Mouse (Mus musculus) gastrocnemius, postnatal 36 days (tissue): ENCODE results near the gene Hist1h1a. TPM values are rescaled to one million over a fixed set of nuclear protein-coding genes. Genes with fewer than 3 reads are reported as not detected.
"Not testable (repeated sequence)": the region's sequence is repeated elsewhere in the genome, so short reads cannot be mapped to it uniquely, and the experiment has no call there.

Experiments
- DNase-seq, 2 experiments: peaks; one replicate each; pipeline ENCODE4 v3.0.0; 2022
- intact Hi-C: fragments of 180-260 bp; cut with DNase I; formaldehyde crosslinking; loops from one replicate; pipeline ENCODE4 v1.15.1; 2025
- total RNA-seq, 2 experiments: library from RNA; stranded (reverse); gene quantifications; 2 replicates each; pipeline ENCODE4 v1.2.3; 2021

Gene Hist1h1a
- total RNA-seq, 2 experiments from 2014 or later: 5.6 to 7.4 TPM

DNA sequence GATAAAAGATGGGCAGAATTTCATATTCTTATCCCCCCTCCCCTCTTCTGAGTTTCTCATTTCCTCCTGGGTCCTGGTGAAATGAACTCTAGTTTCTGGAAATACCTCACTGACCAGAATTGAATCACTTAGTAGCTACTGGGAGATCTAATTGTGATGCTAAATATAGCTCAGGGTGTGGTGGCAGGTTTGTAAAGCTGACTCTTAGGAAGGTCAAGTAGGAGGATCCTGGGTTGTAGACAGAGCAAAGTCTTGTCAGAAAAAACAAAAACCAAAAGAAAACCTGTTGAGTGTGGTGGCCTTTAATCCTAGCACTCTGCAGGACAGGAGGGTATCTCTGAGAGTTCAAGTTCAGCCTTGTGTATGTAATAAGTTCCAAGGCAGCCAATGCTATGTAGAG, 21.5 kb upstream of the Hist1h1a start:
- intact Hi-C loops: no loop called here
- no peak for DNase-seq

- intact Hi-C loops: no loop called here
- no peak for DNase-seq
These were observed 20.3 kb upstream of the Hist1h1a start for GRCm38 (mm10) chr13:23743215-23743614.

- intact Hi-C loops: no loop called here
- DNase-seq: no peak
These were observed 19.5 kb upstream of the Hist1h1a start for GRCm38 (mm10) chr13:23743963-23744362.

DNA sequence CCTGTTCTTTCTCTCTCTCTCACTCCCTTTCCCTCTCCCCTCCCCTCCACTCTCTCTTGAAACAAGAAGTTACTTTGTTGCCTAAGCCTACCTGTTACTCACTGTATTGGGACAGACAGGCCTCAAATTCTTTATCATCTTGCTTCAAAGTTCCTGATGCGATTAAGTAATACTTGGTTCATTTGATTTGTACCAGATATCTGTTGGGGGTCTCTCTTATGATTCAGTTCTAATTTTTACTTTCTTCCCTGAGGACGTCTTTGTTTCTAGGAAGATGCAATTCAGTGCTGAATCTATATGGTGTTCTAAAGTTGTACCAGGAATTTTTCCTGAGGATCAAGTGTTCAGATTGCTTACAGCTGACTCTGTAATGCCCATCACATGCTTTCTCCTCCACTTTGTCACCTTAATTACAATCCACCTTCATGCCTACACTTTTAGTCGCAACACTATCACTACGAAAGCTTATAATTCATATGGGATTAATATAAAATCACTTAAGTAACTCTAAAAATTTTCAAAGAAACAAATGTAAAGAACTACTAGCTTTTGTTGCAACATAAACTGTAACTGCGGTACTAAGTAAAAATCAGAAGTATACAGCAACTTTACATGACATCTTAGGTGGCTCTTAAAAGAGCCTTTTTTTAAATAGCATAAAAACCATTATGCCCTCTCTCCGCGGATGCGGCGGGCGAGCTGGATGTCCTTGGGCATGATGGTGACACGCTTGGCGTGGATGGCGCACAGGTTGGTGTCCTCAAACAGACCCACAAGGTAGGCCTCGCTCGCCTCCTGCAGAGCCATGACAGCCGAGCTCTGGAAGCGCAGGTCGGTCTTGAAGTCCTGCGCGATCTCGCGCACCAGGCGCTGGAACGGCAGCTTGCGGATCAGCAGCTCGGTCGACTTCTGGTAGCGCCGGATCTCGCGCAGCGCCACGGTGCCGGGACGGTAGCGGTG, 18.8 kb upstream of the Hist1h1a start:
- no peak for DNase-seq
- intact Hi-C loops: loop anchor here (5.0 kb wide), 1 partner anchor 162 kb away; the partner anchor contains the start of gene Hist1h4d

GRCm38 (mm10) chr13:23745381-23746161, 17.9 kb upstream of the Hist1h1a start, which contains the start of gene Hist1h3c:
Gene Hist1h3c (minus strand): TSS chr13:23745602.
- intact Hi-C loops: loop anchor here (5.0 kb wide), 1 partner anchor 163 kb away; the partner anchor contains the start of gene Hist1h4d
- peak; percentile 69 to 75 for DNase-seq

DNA sequence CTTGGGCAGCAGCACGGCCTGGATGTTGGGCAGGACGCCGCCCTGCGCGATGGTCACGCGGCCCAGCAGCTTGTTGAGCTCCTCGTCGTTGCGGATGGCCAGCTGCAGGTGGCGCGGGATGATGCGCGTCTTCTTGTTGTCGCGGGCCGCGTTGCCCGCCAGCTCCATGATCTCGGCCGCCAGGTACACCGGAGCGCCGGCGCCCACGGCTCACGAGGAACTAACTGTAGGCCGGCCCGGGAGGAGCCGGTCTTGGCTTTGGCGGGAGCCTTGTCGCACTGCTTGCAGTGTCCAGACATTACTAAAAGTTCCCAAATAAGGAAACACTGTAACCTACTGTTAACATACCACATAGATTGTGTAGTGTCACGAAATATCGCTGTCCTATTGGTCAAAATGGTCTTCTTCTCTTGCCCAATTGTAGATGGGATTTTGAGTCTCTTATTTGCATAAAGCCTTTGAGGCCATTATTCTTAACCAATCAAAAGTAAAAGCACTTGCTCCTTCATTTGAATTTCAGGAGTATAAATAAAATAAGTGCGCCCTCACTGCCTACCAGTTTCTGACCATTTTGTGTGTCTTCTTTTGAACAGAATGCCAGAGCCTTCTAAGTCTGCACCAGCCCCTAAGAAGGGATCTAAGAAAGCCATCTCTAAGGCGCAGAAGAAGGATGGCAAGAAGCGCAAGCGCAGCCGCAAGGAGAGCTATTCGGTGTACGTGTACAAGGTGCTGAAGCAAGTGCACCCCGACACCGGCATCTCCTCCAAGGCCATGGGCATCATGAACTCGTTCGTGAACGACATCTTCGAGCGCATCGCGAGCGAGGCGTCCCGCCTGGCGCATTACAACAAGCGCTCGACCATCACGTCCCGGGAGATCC, 17.0 kb upstream of the Hist1h1a start, which contains the start of gene Hist1h2bb:
Hist1h2bb (plus strand) TSS at position 534 of the 880 bp plus-strand sequence.
- peak in 1 of 2 experiments; percentile 71 for DNase-seq
- intact Hi-C loops: loop anchor here (5.0 kb wide), 1 partner anchor 164 kb away; the partner anchor contains the start of gene Hist1h4d

- no peak for DNase-seq
- intact Hi-C loops: loop anchor here (5.0 kb wide), 1 partner anchor 165 kb away; the partner anchor contains the start of gene Hist1h4d
These were observed 16.2 kb upstream of the Hist1h1a start for GRCm38 (mm10) chr13:23747081-23747891.

DNA sequence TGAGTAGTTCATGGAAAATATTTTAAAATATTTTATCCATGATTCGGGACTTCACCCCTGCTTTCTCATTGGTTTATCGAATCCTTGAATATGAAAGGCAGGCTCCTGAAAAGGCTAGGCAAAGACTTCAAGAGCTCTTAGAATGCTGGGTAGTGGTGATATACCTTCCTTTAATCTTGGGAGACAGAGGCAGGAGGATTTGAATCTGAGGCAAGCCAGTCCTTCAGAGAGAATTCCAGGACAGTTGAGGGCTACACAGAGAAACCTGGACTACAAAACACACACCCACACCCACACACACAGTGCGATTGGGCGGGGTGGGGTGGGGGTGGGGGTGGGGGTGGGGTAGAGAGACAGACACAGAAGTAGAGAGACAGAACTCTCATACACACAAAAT, 15.6 kb upstream of the Hist1h1a start:
- intact Hi-C loops: loop anchor here (5.0 kb wide), 1 partner anchor 166 kb away; the partner anchor contains the start of gene Hist1h4d
- no peak for DNase-seq

DNA sequence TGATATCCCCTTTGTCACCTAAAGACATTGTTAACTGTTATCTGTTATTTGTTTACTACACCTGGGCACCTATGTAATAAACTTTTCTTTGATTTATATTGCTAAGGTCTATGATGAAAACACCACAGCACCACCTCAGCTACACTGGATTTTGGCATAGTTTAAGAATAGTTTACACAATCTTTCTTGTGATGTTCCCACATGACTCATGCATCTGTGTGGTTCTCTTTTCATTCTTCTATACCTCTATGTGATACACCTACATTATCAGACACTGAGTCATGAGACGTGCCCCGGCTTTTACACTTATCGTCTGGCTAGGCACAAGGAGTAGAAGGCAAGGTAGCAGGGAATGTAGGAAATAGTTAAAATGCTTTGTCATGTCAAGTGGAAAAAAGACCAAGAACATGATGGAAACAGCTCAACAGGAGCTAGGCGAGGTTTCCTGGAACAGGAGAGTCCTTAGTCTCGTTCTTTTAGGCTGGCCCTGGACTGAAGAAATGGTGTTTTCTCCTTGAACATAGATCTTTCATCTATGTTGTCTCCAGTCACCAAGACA, 13.8 kb upstream of the Hist1h1a start:
- intact Hi-C loops: loop anchor here (5.0 to 10.0 kb wide), 2 partner anchors 167 to 1705 kb away; partner anchors contain the start of genes Hist1h2ag, Hist1h2bj, Hist1h4d and Hist1h4i
- no peak for DNase-seq

- intact Hi-C loops: loop anchor here (10.0 kb wide), 1 partner anchor 1706 kb away; the partner anchor contains the start of genes Hist1h2ag, Hist1h2bj and Hist1h4i
- DNase-seq: not testable (repeated sequence)
These were observed 12.5 kb upstream of the Hist1h1a start, which contains the start of gene Hist1h2ab for GRCm38 (mm10) chr13:23750839-23751477. Gene Hist1h2ab (plus strand): TSS chr13:23751126.

GRCm38 (mm10) chr13:23751478-23751956, 11.9 kb upstream of the Hist1h1a start:
- DNase-seq: no peak
- intact Hi-C loops: loop anchor here (10.0 kb wide), 1 partner anchor 1707 kb away; the partner anchor contains the start of genes Hist1h2ag, Hist1h2bj and Hist1h4i

- intact Hi-C loops: loop anchor here (10.0 kb wide), 1 partner anchor 1707 kb away; the partner anchor contains the start of genes Hist1h2ag, Hist1h2bj and Hist1h4i
- DNase-seq: peak; percentile 63 to 71
These were observed 11.3 kb upstream of the Hist1h1a start, which contains the start of gene Hist1h3b for GRCm38 (mm10) chr13:23752067-23752741. Gene Hist1h3b (plus strand): TSS chr13:23752267.

- intact Hi-C loops: loop anchor here (10.0 kb wide), 1 partner anchor 1708 kb away; the partner anchor contains the start of genes Hist1h2ag, Hist1h2bj and Hist1h4i
These were observed 10.7 kb upstream of the Hist1h1a start for GRCm38 (mm10) chr13:23752742-23753172.

DNA sequence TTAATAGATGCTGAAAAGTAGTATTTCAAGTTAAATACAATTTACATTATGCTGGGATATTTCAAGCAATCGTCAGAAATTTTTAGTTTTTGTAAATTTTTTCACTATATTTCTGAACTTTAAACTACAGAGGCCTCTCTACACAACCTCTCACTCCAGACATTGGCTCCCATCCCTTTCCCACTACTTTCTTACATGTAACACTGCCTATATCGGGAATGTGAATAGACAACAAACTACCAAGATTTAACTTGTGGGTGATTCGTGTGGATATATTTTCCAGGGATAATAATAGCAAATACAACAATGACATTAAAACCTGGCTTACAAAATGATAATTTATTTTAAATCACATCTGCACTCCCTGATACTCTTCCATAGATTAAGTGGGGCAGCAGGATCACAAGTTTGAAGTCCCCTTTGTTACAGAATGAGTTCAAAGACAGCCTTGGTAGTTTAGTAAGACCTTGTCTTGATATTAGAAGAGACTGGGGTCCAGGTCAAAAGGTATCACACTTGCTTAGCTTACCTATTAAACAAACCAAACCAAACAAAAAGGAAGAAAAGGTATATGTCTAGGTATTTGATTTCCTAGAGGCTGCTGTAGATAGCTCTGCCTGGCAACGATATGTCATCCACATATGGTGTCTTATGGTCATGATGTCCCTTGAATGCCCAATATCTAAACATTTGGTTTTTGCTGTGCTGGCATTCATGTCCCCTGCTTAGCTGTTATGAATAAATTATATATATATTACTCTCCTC, 10.0 kb upstream of the Hist1h1a start:
- no peak for DNase-seq
- intact Hi-C loops: loop anchor here (10.0 kb wide), 1 partner anchor 1709 kb away; the partner anchor contains the start of genes Hist1h2ag, Hist1h2bj and Hist1h4i

More at GRCm38 (mm10) chr13:23752742-23753172, 10.7 kb upstream of the Hist1h1a start:
- DNase-seq: no peak

GRCm38 (mm10) chr13:23755000-23755399, 8.5 kb upstream of the Hist1h1a start:
- DNase-seq: no peak
- intact Hi-C loops: loop anchor here (10.0 kb wide), 1 partner anchor 1710 kb away; the partner anchor contains the start of genes Hist1h2ag, Hist1h2bj and Hist1h4i
